Mouse (Mus musculus) brain, adult 2 months (tissue): ENCODE data around the gene Slc41a3.
"Not testable (repeated sequence)": the region's sequence is repeated elsewhere in the genome, so short reads cannot be mapped to it uniquely, and the experiment has no call there.

Experiments used
- DNase-seq: peaks from one replicate; pipeline ENCODE4 v3.0.0; 2011; ENCODE audit warnings: low read depth, low spot score

Gene Slc41a3

GRCm38 (mm10) chr6:90624184-90624583 lies 19.7 kb downstream of the Slc41a3 start:
- DNase-seq = no peak

DNA sequence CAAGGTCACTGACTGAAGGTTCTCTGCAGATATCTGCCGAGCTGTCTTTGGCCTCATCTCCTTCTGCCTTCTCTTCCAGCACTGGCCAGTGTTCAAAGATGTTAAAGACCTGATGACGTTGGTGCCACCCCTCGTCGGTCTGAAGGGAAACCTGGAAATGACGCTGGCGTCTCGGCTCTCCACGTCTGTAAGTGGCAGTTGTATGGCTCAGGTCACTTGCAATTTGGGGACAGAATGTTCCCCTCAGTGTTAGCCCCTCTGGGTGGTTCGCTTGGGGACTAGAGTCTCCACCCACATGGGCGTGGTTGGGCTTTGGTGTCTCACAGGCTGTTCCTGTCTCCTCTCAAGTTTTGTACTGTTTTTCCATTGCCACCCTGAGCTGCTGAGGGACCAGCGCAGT lies 20.2 kb downstream of the Slc41a3 start:
- no peak for DNase-seq

DNA sequence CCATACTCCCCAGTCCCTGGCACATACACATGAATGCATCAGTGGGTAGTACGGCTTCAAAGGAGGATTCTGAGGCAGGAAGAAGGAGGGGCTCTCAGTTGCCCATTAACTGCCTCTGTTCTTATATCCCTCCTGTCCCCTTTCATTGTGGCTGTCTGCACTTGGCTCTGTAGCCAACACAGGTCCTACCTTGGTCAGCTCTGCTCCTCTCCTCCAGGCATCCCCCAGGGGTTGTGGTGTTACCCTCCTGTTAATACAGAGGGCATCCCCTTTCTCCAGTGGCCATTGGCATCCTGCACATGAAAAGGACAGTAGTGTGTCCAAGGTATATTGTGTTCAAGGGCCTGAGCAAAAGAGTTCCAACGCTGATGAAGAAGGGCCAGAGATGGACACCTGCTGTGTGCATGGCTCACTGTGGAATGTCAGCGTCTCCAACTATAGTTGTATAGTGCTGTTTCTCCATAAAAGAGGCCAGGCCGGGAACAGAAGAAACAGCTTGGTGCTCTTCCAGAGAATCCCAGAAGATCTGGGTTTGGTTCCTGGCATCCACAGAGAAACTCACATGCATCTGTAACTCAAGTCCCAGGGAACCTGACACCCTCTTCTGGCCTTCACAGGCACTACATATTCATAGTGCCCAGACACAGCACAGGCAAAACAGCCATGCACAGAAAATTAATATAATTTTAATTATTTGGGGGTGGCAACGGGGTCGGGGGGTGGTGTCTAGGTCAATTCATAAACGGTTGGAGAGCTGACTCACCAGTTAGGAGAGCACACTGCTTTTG lies 20.9 kb downstream of the Slc41a3 start:
- no peak for DNase-seq

DNA sequence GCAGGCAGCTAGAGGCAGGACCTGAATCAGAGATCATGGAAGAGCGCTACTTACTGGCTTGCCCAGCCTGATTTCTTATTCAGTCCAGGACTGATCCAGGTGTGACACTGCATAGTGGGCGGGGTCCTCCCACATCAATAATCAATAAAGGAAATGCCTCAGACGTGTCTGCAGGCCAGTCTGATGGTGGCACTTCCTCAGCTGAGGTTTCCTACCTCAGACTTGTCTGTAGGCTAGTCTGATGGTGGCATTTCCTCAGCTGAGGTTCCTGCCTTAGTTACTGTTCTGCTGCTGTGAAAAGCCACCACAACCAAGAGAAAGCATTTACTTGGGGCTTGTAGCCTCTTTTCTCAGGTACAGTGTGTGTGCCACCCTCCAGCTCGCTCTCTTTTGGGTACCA lies 23.0 kb downstream of the Slc41a3 start:
- no peak for DNase-seq

DNA sequence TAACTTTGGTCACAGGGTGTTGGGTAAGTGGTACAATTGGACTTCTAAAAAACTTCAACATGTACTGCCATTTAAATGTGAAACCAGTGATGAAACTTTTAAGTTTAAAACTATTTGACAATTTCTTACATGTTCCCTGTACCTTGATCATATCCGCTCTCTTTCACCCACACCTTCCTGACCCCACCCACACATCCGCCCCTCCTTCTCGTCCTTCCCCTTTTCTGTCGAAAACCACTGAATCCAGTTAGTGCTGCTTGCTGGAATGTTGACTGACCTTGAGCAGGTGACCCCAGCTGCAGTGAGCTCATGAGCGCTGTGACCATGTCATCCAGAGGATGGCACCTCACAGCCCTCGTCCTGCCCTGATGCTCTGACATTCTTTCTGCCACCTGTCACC lies 25.0 kb downstream of the Slc41a3 start:
- DNase-seq = no peak

- no peak for DNase-seq
Measured at GRCm38 (mm10) chr6:90630427-90630826, 25.9 kb downstream of the Slc41a3 start.

GRCm38 (mm10) chr6:90632526-90632925 lies 28.0 kb downstream of the Slc41a3 start:
- DNase-seq = not testable (repeated sequence)

DNA sequence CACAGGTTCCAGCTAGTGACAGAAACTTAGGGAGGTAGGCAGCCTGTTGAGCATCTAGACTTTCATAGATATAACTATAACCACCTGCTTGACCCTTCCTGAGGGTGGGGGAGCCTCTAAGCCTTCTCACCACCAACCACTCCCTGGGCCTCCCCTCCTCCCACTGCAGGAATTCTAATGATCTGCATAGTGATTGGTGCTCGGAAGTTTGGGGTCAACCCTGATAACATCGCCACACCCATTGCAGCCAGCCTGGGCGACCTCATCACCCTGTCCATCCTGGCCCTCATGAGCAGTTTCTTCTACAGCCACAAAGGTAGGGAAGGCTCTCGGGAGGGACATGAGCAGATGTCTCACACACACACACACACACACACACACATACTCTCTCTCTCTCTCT lies 30.6 kb downstream of the Slc41a3 start:
- DNase-seq = no peak

- DNase-seq = no peak
Measured at GRCm38 (mm10) chr6:90635611-90636010, 31.1 kb downstream of the Slc41a3 start.

DNA sequence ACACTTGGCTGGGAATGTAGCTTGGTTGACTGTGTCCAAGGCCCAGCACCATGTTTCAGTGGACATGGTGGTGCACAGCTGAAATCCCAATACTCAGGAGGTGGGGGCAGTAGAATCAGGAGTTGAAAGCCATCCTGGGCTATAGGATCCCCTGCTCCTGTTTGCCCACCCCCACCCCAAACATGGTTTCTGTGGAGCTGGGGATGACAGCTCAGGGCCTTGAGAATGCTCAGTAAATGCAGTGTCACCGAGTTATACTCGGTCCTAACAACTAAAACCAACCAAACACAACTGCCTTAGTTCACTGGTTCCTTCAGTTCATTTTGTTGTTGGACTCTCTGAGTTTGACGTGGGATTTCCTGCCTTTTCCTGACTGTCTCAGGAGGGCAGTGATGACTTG lies 38.5 kb downstream of the Slc41a3 start:
- no peak for DNase-seq

GRCm38 (mm10) chr6:90644965-90645364 lies 40.4 kb downstream of the Slc41a3 start:
- DNase-seq = no peak

GRCm38 (mm10) chr6:90648391-90648790 lies 43.9 kb downstream of the Slc41a3 start:
- no peak for DNase-seq

- DNase-seq = no peak
Measured at GRCm38 (mm10) chr6:90649279-90649678, 44.8 kb downstream of the Slc41a3 start.

GRCm38 (mm10) chr6:90650634-90651033 lies 46.1 kb downstream of the Slc41a3 start:
- no peak for DNase-seq

DNA sequence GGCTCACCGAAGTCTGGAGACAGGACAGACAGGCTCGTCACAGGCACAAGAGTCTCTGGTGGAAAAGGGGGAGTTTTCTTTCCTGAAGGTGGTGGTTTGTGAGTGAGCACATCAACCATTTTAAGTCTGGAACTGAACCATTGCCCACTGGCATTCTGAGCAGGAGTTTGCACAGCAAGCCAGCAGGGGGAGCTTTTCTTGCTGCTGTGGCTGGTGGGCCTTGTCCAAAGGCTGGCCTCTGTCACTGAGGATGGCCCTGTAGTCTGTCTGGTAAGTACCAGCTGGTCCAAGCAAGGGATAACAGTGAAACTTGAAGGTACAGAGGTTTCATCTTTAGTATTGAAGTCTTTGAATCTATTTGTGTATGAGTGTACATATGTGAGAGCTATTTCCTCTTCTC lies 49.2 kb downstream of the Slc41a3 start:
- DNase-seq = peak; percentile 78

DNA sequence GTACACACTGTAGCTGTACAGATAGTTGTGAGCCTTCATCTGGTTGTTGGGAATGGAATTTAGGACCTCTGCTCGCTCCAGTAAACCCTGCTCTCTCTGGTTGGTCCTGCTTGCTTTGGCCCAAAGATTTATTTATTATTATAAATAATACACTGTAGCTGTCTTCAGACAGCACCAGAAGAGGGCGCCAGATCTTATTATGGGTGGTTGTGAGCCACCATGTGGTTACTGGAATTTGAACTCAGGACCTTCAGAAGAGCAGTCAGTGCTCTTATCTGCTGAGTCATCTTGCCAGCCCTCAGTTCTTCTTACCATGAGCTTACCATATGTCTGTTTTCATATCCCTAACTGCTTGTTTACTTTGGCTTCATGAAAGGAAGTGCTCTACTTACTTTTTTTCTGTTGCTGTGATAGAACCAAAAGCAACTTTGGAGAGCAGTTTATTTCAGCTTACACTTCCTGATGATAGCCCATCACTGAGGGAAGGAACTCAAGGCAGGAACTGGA lies 51.9 kb downstream of the Slc41a3 start:
- DNase-seq = peak; percentile 24

DNA sequence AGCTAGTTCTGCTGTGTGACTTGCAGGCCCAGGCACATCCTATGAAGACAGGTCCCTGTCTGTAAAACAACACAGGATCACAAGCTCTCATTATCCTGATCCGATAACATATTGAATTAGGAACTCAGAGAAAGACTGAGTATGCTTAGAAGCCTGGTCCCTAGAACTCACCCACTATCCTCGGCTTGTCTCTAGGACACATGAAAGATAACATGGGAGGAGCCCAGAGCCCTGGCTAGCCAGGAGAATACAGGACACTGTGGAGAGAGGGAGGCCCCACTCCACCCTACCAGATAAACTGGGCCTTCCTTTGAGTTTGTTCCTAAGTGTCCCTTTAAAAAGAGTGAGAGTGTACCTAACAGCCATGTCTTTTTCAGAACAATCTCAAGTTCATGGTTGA lies 55.4 kb downstream of the Slc41a3 start:
- DNase-seq = no peak

- DNase-seq = no peak
Measured at GRCm38 (mm10) chr6:90660398-90661028, 56.0 kb downstream of the Slc41a3 start.

DNA sequence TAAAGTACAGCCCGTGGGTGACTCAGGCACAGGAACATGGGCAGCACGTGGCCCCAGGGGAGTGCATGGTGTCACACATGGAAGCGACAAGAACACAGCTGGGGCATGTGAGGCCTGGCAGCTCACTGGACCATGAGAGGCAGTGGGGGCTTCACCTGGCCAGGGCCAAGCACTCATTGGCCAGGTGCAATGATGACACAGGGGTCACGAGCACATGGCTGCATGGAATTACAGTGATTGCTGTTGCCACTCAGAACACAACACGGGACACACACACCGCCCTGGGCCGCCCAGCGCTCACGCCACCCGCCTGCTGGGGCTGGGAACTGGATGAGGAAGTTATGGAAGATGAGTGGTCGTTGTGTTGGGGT lies 56.5 kb downstream of the Slc41a3 start:
- DNase-seq = no peak

DNA sequence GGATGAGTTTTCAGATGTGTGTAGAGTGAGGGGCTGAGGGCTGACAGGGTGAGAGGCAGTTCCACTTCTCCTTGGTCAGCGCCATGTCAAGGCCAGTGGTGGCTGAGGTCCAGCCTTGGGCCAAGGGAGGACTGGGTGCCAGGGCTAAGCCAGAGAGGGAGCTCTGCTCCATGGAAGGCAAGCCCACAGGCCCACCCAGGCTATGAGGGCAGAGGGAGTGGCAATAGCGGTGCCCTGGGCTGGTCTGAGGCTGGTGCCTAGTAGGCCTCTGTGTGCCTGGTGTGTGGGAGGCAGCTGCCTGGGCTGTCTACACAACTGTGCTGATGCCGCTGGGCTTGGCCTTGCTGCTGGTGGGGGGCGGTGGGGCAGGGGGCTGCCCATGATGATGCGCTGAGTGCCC lies 57.6 kb downstream of the Slc41a3 start:
- no peak for DNase-seq

DNA sequence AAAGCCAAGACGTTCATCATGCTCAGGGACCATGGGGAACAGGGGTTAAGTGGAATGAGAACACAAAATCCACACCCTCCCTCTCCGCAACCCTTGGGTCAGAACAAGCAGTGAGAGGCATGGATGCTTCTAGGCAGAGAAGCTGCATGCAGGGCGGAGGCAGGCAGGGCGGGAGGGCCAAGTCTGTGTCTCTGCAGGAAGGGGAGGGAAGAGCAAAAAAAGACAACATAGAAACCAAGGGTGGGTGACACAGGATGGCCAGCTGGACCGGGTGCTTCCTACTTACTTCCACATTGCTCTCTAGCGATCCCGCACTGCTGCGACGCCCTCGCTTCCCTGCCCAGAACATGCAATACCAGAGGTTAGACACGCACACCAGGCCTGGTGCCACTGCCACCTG lies 59.2 kb downstream of the Slc41a3 start:
- no peak for DNase-seq

DNA sequence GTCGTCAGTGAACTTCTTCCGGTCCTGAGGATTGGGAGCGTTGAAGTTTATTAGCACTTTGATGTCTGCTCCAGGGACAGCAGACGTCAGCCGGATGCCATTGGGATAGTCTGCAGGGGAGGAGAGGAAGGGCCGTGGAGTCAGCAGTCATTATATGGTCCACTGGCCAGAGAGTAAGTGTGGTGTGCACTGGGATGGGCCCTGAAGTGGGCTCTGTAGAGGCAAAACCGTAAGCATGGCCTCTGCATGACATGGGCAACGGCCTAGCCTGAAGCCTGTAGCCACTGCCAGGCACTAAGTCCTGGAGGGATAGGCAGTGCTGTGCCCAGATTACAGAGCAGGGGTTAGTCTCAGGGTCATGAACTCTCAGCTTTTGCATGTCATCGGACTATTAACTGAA lies 64.2 kb downstream of the Slc41a3 start:
- DNase-seq = no peak

GRCm38 (mm10) chr6:90678759-90679158 lies 74.2 kb downstream of the Slc41a3 start:
- no peak for DNase-seq
